Mouse (Mus musculus): ENCODE data around the gene Mrpl42. TPM values are rescaled to one million over a fixed set of nuclear protein-coding genes. Genes with fewer than 3 reads are reported as not detected.

The Mrpl42 gene
- polyA plus RNA-seq, 1 experiment from 2014 or later: 311 TPM

DNA sequence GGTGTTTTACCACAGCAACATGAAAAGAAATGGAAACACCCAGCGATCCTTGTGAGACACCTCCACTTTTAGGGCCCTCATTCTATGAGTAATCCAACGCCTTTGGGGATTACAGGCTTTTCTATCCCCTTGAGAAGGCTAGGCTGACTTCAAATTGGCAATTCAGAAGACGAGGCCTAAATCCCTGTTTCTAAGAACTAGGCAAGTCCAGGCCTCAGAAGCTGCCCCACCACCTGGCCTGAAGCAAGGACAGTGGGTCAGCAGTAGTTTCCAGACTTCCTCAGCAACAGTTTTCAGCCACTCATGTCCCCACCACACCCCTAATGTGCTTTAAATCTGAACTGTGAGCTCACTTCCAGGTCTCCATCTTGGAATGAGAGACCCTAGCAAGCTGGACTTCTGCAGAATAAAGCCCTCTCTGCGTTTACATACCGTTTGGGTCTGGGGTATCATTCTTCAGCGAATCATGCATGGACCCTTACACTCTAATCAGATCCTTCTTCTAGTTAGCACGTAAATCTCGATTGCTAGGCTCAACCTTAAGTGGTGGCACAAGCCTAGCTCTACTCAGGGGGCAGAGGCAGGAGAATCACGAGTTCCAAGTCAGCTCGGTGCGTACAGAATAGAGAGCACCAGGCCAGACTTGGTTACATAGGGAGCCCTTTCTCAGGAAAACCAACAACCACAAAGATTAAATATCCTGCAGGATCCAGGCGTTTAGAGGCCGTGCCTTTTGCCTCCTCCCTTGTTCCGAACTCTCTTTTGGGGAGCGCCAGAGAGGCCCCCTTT is 12.2 kb upstream of the Mrpl42 start:
- Histone ChIP-seq H3K4me1 (peaks cover 22% of the 10 kb centered on the region), H3K27me3 (no peaks in the 10 kb centered on the region), H3K4me3 (peak overlapping the region; percentile 99), H3K4me2 (replicated peaks) (peak overlapping the region; percentile 67), H3K9me3 (no peaks in the 10 kb centered on the region; the same call in 1 of the 2 replicates), H3K36me3 (0 out of 2 replicates have a peak, but pooled peaks cover under 1% of the 10 kb centered on the region), H3K9ac (peak overlapping the region; percentile 99), H3K27ac (peak overlapping the region; percentile 97)
- WGBS: 32% methylated on average over 15 of the region's 15 CpGs
- ATAC-seq (ENCODE audit: low FRiP score, low read depth): 0 out of 2 replicates have a peak, but pooled peaks have one; percentile 6

- H3K27ac ChIP-seq: no peak overlapping the region
- no peaks in the 10 kb centered on the region for H3K27me3 ChIP-seq
- H3K9me3 ChIP-seq: no peaks in the 10 kb centered on the region; the same call in 1 of the 2 replicates
- H3K4me3 ChIP-seq: no peak overlapping the region
- peaks cover 18% of the 10 kb centered on the region for H3K4me1 ChIP-seq
- WGBS: 85% methylated on average over 8 of the region's 8 CpGs
- no peak overlapping the region for H3K4me2 ChIP-seq (replicated peaks)
- no peak overlapping the region for H3K9ac ChIP-seq
- ATAC-seq (ENCODE audit: low FRiP score, low read depth): no peak
- H3K36me3 ChIP-seq: no peaks in the 10 kb centered on the region
These were observed 10.9 kb upstream of the Mrpl42 start for GRCm38 (mm10) chr10:95512635-95513034.

DNA sequence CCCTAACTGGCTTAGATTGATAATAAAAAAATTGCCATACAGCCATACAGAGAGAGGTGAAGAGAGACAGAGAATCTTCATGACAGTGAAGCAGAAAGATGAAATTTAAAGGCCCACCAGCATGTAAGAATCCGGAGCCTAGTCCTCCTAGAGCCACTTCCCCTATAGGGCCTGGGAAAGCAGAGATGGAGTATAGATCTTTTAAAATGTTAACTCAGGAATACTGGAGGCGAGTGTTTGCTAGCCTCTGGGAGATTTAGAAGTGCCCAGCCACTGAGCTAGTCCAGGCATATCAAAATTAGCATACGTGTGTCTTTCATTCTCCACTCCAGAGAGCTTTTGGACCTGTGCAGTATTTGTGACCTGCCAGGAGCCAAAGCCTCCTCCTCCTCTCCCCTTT is 7.5 kb upstream of the Mrpl42 start:
- no peak overlapping the region for H3K9ac ChIP-seq
- no peak for ATAC-seq (ENCODE audit: low FRiP score, low read depth)
- H3K36me3 ChIP-seq: no peaks in the 10 kb centered on the region
- no peak overlapping the region for H3K4me2 ChIP-seq (replicated peaks)
- H3K27me3 ChIP-seq: no peaks in the 10 kb centered on the region
- H3K4me3 ChIP-seq: no peak overlapping the region
- no peaks in the 10 kb centered on the region; the same call in 1 of the 2 replicates for H3K9me3 ChIP-seq
- H3K4me1 ChIP-seq: peaks cover 5% of the 10 kb centered on the region
- H3K27ac ChIP-seq: no peak overlapping the region
- WGBS: 74% methylated on average over 3 of the region's 3 CpGs

DNA sequence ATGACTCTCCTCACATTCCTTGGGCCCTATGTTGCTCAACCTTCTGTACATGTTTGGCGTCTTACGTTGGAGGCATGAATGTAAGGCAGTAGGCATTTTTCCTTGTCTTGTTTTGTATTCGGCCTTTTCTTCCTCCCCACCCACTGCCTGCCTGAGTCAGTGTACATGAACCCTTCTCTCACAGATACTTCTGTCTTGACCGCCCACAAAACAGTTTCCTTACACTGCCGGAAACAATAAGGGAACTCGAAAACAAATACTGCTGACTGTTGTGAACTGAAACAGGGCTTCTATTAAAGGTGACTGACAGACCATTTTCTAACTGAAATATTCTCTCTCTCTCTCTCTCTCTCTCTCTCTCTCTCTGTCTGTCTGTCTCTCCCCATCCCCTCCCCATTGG is 7.1 kb upstream of the Mrpl42 start:
- H3K4me2 ChIP-seq (replicated peaks): no peak overlapping the region
- H3K9ac ChIP-seq: no peak overlapping the region
- H3K36me3 ChIP-seq: no peaks in the 10 kb centered on the region
- no peak for ATAC-seq (ENCODE audit: low FRiP score, low read depth)
- peaks cover under 1% of the 10 kb centered on the region for H3K4me1 ChIP-seq
- H3K27ac ChIP-seq: no peak overlapping the region
- 82% methylated on average over 6 of the region's 6 CpGs for WGBS
- no peak overlapping the region for H3K4me3 ChIP-seq
- no peaks in the 10 kb centered on the region for H3K27me3 ChIP-seq
- H3K9me3 ChIP-seq: no peaks in the 10 kb centered on the region; the same call in 1 of the 2 replicates

GRCm38 (mm10) chr10:95508126-95508525 is 6.4 kb upstream of the Mrpl42 start:
- no peak for ATAC-seq (ENCODE audit: low FRiP score, low read depth)
- no peak overlapping the region for H3K27ac ChIP-seq
- 80% methylated on average over 8 of the region's 8 CpGs for WGBS

DNA sequence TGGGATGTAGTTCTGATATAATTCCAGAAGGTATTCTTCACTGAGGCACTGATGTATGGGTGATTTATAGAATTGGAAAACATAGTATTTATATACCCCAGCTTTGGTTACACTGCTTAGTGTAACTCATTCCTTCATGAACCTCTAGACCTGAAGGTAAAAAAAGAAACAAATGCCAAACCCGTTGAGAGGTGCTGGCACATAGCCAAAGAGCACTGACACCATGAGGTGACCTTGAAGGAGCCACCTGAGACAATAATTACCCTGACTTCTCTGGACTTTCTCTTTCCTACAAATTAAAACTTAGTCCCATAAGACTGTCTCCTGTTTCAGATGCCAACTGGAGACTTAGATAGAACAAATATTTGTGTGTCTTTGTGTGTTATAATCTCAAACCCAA is 2.6 kb upstream of the Mrpl42 start:
- Histone ChIP-seq H3K9me3 (no peaks in the 10 kb centered on the region), H3K27me3 (no peaks in the 10 kb centered on the region), H3K9ac (no peak overlapping the region), H3K4me3 (no peak overlapping the region), H3K4me2 (replicated peaks) (no peak overlapping the region), H3K4me1 (peaks cover 9% of the 10 kb centered on the region), H3K27ac (no peak overlapping the region), H3K36me3 (no peaks in the 10 kb centered on the region)
- WGBS: 21% methylated on average over 1 of the region's 1 CpGs
- no peak for ATAC-seq (ENCODE audit: low FRiP score, low read depth)

More at GRCm38 (mm10) chr10:95508126-95508525, 6.4 kb upstream of the Mrpl42 start:
- no peaks in the 10 kb centered on the region for H3K4me1 ChIP-seq
- no peak overlapping the region for H3K9ac ChIP-seq
- no peaks in the 10 kb centered on the region; the same call in 1 of the 2 replicates for H3K9me3 ChIP-seq
- no peak overlapping the region for H3K4me3 ChIP-seq
- no peaks in the 10 kb centered on the region for H3K36me3 ChIP-seq
- H3K4me2 ChIP-seq (replicated peaks): no peak overlapping the region
- no peaks in the 10 kb centered on the region for H3K27me3 ChIP-seq

- no peaks in the 10 kb centered on the region for H3K36me3 ChIP-seq
- H3K4me3 ChIP-seq: no peak overlapping the region
- H3K4me2 ChIP-seq (replicated peaks): no peak overlapping the region
- H3K27ac ChIP-seq: no peak overlapping the region
- H3K27me3 ChIP-seq: no peaks in the 10 kb centered on the region
- H3K9me3 ChIP-seq: no peaks in the 10 kb centered on the region
- ATAC-seq (ENCODE audit: low FRiP score, low read depth): no peak
- no peak overlapping the region for H3K9ac ChIP-seq
- WGBS: 84% methylated on average over 14 of the region's 14 CpGs
- peaks cover 9% of the 10 kb centered on the region for H3K4me1 ChIP-seq
These were observed 1.9 kb upstream of the Mrpl42 start for GRCm38 (mm10) chr10:95503443-95504235.

GRCm38 (mm10) chr10:95501033-95501432 is 707 bp downstream of the Mrpl42 start:
- Histone ChIP-seq H3K9me3 (no peaks in the 10 kb centered on the region), H3K4me1 (peaks cover 9% of the 10 kb centered on the region), H3K9ac (peak overlapping the region; percentile 81), H3K27ac (peak overlapping the region; percentile 76), H3K36me3 (peaks cover 16% of the 10 kb centered on the region), H3K27me3 (no peaks in the 10 kb centered on the region), H3K4me2 (replicated peaks) (peak overlapping the region; percentile 73), H3K4me3 (peak overlapping the region; percentile 65)
- ATAC-seq (ENCODE audit: low FRiP score, low read depth): no peak
- WGBS: under 1% methylated on average over 7 of the region's 7 CpGs

GRCm38 (mm10) chr10:95494268-95494667 is 7.5 kb downstream of the Mrpl42 start:
- no peak overlapping the region for H3K27ac ChIP-seq
- peaks cover 78% of the 10 kb centered on the region for H3K36me3 ChIP-seq
- H3K4me3 ChIP-seq: no peak overlapping the region
- 95% methylated on average over 5 of the region's 5 CpGs for WGBS
- H3K4me1 ChIP-seq: no peaks in the 10 kb centered on the region
- H3K9me3 ChIP-seq: no peaks in the 10 kb centered on the region
- no peak overlapping the region for H3K4me2 ChIP-seq (replicated peaks)
- ATAC-seq (ENCODE audit: low FRiP score, low read depth): no peak
- H3K27me3 ChIP-seq: no peaks in the 10 kb centered on the region
- no peak overlapping the region for H3K9ac ChIP-seq

GRCm38 (mm10) chr10:95489653-95490052 is 12.1 kb downstream of the Mrpl42 start:
- Histone ChIP-seq H3K9me3 (no peaks in the 10 kb centered on the region), H3K9ac (no peak overlapping the region), H3K36me3 (peaks cover 91% of the 10 kb centered on the region), H3K27me3 (no peaks in the 10 kb centered on the region), H3K4me3 (no peak overlapping the region), H3K4me2 (replicated peaks) (no peak overlapping the region), H3K4me1 (no peaks in the 10 kb centered on the region), H3K27ac (no peak overlapping the region)
- no peak for ATAC-seq (ENCODE audit: low FRiP score, low read depth)
- 80% methylated on average over 2 of the region's 2 CpGs for WGBS

- no peak overlapping the region for H3K4me3 ChIP-seq
- no peak overlapping the region for H3K9ac ChIP-seq
- H3K36me3 ChIP-seq: peaks cover 23% of the 10 kb centered on the region
- ATAC-seq (ENCODE audit: low FRiP score, low read depth): no peak
- no peak overlapping the region for H3K4me2 ChIP-seq (replicated peaks)
- H3K9me3 ChIP-seq: no peaks in the 10 kb centered on the region
- H3K4me1 ChIP-seq: no peaks in the 10 kb centered on the region
- WGBS: 82% methylated on average over 11 of the region's 11 CpGs
- no peak overlapping the region for H3K27ac ChIP-seq
- no peaks in the 10 kb centered on the region for H3K27me3 ChIP-seq
These were observed 24.2 kb downstream of the Mrpl42 start for GRCm38 (mm10) chr10:95477516-95477915.

GRCm38 (mm10) chr10:95475923-95476322 is 25.8 kb downstream of the Mrpl42 start:
- H3K4me3 ChIP-seq: no peak overlapping the region
- H3K9me3 ChIP-seq: no peaks in the 10 kb centered on the region
- H3K9ac ChIP-seq: no peak overlapping the region
- no peaks in the 10 kb centered on the region for H3K4me1 ChIP-seq
- H3K27me3 ChIP-seq: no peaks in the 10 kb centered on the region
- no peak overlapping the region for H3K27ac ChIP-seq
- 11% methylated on average over 10 of the region's 10 CpGs for WGBS
- no peak overlapping the region for H3K4me2 ChIP-seq (replicated peaks)
- H3K36me3 ChIP-seq: peaks cover 11% of the 10 kb centered on the region
- ATAC-seq (ENCODE audit: low FRiP score, low read depth): no peak
